Mouse (Mus musculus): ENCODE measurements around the gene Abcb4.

GRCm38 (mm10) chr5:8872979-8873915 is 20.3 kb upstream of the Abcb4 start:
- TF ChIP-seq MAFK (IDR thresholded peaks at IDR 0.05; ENCODE audit: insufficient read depth, low read depth, low read length) (no peak), ZNF384 (IDR thresholded peaks at IDR 0.05; ENCODE audit: low read depth, low read length) (no peak), ZC3H11A (IDR thresholded peaks at IDR 0.05; ENCODE audit: borderline replicate concordance, low read depth, low read length) (no peak), CHD2 (IDR thresholded peaks at IDR 0.05; ENCODE audit: low read depth, low read length) (no peak)
